In genomic region chr4:133752449-133753374, GRCm38 (mm10) we compare ENCODE assay signal across 8 mouse cellular contexts. TPM values are rescaled to one million over a fixed set of nuclear protein-coding genes. Genes with fewer than 3 reads are reported as not detected.
A peak's percentile ranks its signal among the peaks of the same experiment; 100 is the strongest.
DNase-seq lines count a peak whose midpoint lies in the region; ATAC-seq and TF ChIP-seq lines count a peak whose summit lies in the region.

No protein-coding gene starts in this region.

- DNase-seq in brain, adult 2 months (ENCODE audit: low read depth, low spot score): peak; percentile 48
- peak; percentile 65 for DNase-seq in limb, embryonic 10.5 days (ENCODE audit: low spot score)
- peak; percentile 63 for DNase-seq in splenic B cell, adult 2 months (ENCODE audit: low read depth, low spot score)

- H3K27ac ChIP-seq in forebrain, embryonic 15.5 days (replicated peaks): peak overlapping the region; percentile 100
- H3K27ac ChIP-seq in hindbrain, embryonic 15.5 days (replicated peaks): peak overlapping the region; percentile 100
- H3K27ac ChIP-seq in limb, embryonic 10.5 days: peak overlapping the region; percentile 100

- peak overlapping the region; percentile 97 for H3K9ac ChIP-seq in forebrain, embryonic 15.5 days (replicated peaks)
- peak overlapping the region; percentile 100 for H3K9ac ChIP-seq in hindbrain, embryonic 15.5 days

- no peaks in the 10 kb centered on the region for H3K9me3 ChIP-seq in erythroblast, embryonic 14.5 days (ENCODE audit: control insufficient read depth, low read length)
- H3K9me3 ChIP-seq in forebrain, embryonic 15.5 days: no peaks in the 10 kb centered on the region
- no peaks in the 10 kb centered on the region for H3K9me3 ChIP-seq in hindbrain, embryonic 15.5 days
- H3K9me3 ChIP-seq in limb, embryonic 10.5 days (replicated peaks): no peaks in the 10 kb centered on the region

- WGBS in forebrain, embryonic 15.5 days: 0% methylated on average over 78 of the region's 121 CpGs
- WGBS in hindbrain, embryonic 15.5 days: under 1% methylated on average over 68 of the region's 121 CpGs
- under 1% methylated on average over 97 of the region's 121 CpGs for WGBS in limb, embryonic 10.5 days

- H3K79me2 ChIP-seq in myocyte (ENCODE audit: control insufficient read depth, insufficient read depth): peaks cover 48% of the 10 kb centered on the region

- no peaks in the 10 kb centered on the region for H3K27me3 ChIP-seq in erythroblast, embryonic 14.5 days (ENCODE audit: control insufficient read depth)
- no peaks in the 10 kb centered on the region for H3K27me3 ChIP-seq in forebrain, embryonic 15.5 days
- no peaks in the 10 kb centered on the region for H3K27me3 ChIP-seq in hindbrain, embryonic 15.5 days
- no peaks in the 10 kb centered on the region for H3K27me3 ChIP-seq in limb, embryonic 10.5 days (ENCODE audit: low read depth, poor library complexity, severe bottlenecking)
- H3K27me3 ChIP-seq in myocyte (ENCODE audit: control insufficient read depth, insufficient read depth, insufficient read length): no peaks in the 10 kb centered on the region
- H3K27me3 ChIP-seq in splenic B cell, adult 2 months (ENCODE audit: control insufficient read depth, insufficient read depth, low read length, poor library complexity, severe bottlenecking): no peaks in the 10 kb centered on the region

- no peak for ATAC-seq in erythroblast, adult 5-6 weeks (replicated peaks; ENCODE audit: low FRiP score, poor library complexity, severe bottlenecking)
- no peak for ATAC-seq in forebrain, embryonic 15.5 days (replicated peaks)
- ATAC-seq in hindbrain, embryonic 15.5 days (ENCODE audit: low FRiP score, low read depth): no peak

- H3K4me3 ChIP-seq in erythroblast, embryonic 14.5 days (replicated peaks): peak overlapping the region; percentile 94
- peak overlapping the region; percentile 97 for H3K4me3 ChIP-seq in forebrain, embryonic 15.5 days
- peak overlapping the region; percentile 97 for H3K4me3 ChIP-seq in hindbrain, embryonic 15.5 days
- H3K4me3 ChIP-seq in limb, embryonic 10.5 days: peak overlapping the region; percentile 100
- peak overlapping the region; percentile 65 for H3K4me3 ChIP-seq in myocyte

- H3K4me1 ChIP-seq in erythroblast, embryonic 14.5 days (ENCODE audit: control insufficient read depth): peaks cover 69% of the 10 kb centered on the region
- peaks cover 57% of the 10 kb centered on the region for H3K4me1 ChIP-seq in forebrain, embryonic 15.5 days
- peaks cover 50% of the 10 kb centered on the region for H3K4me1 ChIP-seq in hindbrain, embryonic 15.5 days (replicated peaks)
- peaks cover 59% of the 10 kb centered on the region for H3K4me1 ChIP-seq in limb, embryonic 10.5 days

- H3K4me2 ChIP-seq in forebrain, embryonic 15.5 days (replicated peaks): peak overlapping the region; percentile 69
- peak overlapping the region; percentile 99 for H3K4me2 ChIP-seq in hindbrain, embryonic 15.5 days
- no peak overlapping the region for H3K4me2 ChIP-seq in myocyte (ENCODE audit: low read depth)

- peak overlapping the region; percentile 97 for H3ac ChIP-seq in myocyte (ENCODE audit: control insufficient read depth, insufficient read length)

- TF ChIP-seq POLR2A in myocyte (IDR thresholded peaks at IDR 0.05; ENCODE audit: insufficient read length, low read depth): peak; percentile 40

- H3K36me3 ChIP-seq in erythroblast, embryonic 14.5 days (ENCODE audit: control insufficient read depth): peaks cover 32% of the 10 kb centered on the region
- H3K36me3 ChIP-seq in forebrain, embryonic 15.5 days: no peaks in the 10 kb centered on the region
- H3K36me3 ChIP-seq in hindbrain, embryonic 15.5 days: no peaks in the 10 kb centered on the region
- peaks cover 34% of the 10 kb centered on the region for H3K36me3 ChIP-seq in limb, embryonic 10.5 days
- H3K36me3 ChIP-seq in myocyte (ENCODE audit: control insufficient read depth, insufficient read depth): peaks cover 7% of the 10 kb centered on the region
- no peaks in the 10 kb centered on the region; the same call in 1 of the 2 replicates for H3K36me3 ChIP-seq in splenic B cell, adult 2 months (ENCODE audit: control insufficient read depth, insufficient read depth, low read length, poor library complexity, severe bottlenecking)

TF ChIP-seq in myocyte, 11 proteins besides CTCF, POLR2A, EP300 and RAD21:
- TF ChIP-seq TCF3 (IDR thresholded peaks at IDR 0.05; ENCODE audit: insufficient read length, low read depth) (no peak), POLR2AphosphoS2 (IDR thresholded peaks at IDR 0.05; ENCODE audit: insufficient read length, low read depth) (peak; percentile 72), E2F4 (IDR thresholded peaks at IDR 0.05; ENCODE audit: insufficient read depth) (no peak)

RNA-seq across cellular contexts. Expression of gene Arid1a, which starts 3.9 kb away (rescaled TPM):
- 2.3 and 2.6 TPM in 2 replicates for polyA plus RNA-seq in erythroblast, embryonic 14.5 days (2012)
- total RNA-seq in erythroblast, adult 5-6 weeks (2015; ENCODE audit: low replicate concordance): 31.1 and 41.2 TPM in 2 replicates
- total RNA-seq in erythroblast, adult 5-6 weeks (2017; ENCODE audit: low replicate concordance): 21.9 and 27.2 TPM in 2 replicates
- 40.1 and 40.9 TPM in 2 replicates for polyA plus RNA-seq in forebrain, embryonic 15.5 days (2015; fragmentation: Nextera tagmentation; extraction: Ambion mirVana)
- polyA plus RNA-seq in hindbrain, embryonic 15.5 days (2015; fragmentation: Nextera tagmentation; extraction: Ambion mirVana): 30.0 and 31.2 TPM in 2 replicates
- polyA plus RNA-seq in limb, embryonic 10.5 days (2016; fragmentation: Nextera tagmentation; extraction: Ambion mirVana): 42.1 and 46.6 TPM in 2 replicates
- 23.2 TPM for polyA plus RNA-seq in myocyte (2012; fragmentation: generic; extraction: Trizol)
